Mouse (Mus musculus) CH12.LX (cell line): ENCODE results near the gene Fhl2.

Source experiments
- CHD2 ChIP-seq: IDR thresholded peaks from 2 replicates; pipeline ENCODE4 v1.6.1; 2011; ENCODE audit warnings: low read length, improper control_type of control experiment
- CTCF ChIP-seq, 2 experiments: IDR thresholded peaks in 1 of 2; conservative IDR thresholded peaks in 1 of 2; 2 replicates each; pipeline ENCODE4 v1.5.1; 2011 to 2012; ENCODE audit warnings: low read depth in 2 of 2, low read length in 2 of 2, improper control_type of control experiment in 1 of 2, inconsistent platforms in 1 of 2, mild to moderate bottlenecking in 1 of 2, moderate library complexity in 1 of 2
- EP300 ChIP-seq: IDR thresholded peaks from 2 replicates; pipeline ENCODE4 v1.6.1; 2011; ENCODE audit warnings: low read length, improper control_type of control experiment
- KAT2A ChIP-seq: IDR thresholded peaks from 2 replicates; pipeline ENCODE4 v1.6.1; 2012; ENCODE audit warnings: low read length, improper control_type of control experiment, inconsistent platforms; ENCODE audit not compliant: insufficient replicate concordance
- MAX ChIP-seq: IDR thresholded peaks from 2 replicates; pipeline ENCODE4 v1.6.1; 2011; ENCODE audit warnings: low read length, improper control_type of control experiment
- MAZ ChIP-seq: IDR thresholded peaks from 2 replicates; pipeline ENCODE4 v1.6.1; 2012; ENCODE audit warnings: low read depth, mild to moderate bottlenecking, inconsistent platforms, low read length, improper control_type of control experiment, moderate library complexity
- MYC ChIP-seq: IDR thresholded peaks from 2 replicates; pipeline ENCODE4 v1.6.1; 2011; ENCODE audit warnings: low read depth, mild to moderate bottlenecking, improper control_type of control experiment, low read length
- NELFE ChIP-seq: IDR thresholded peaks from 2 replicates; pipeline ENCODE4 v1.6.1; 2011; ENCODE audit warnings: low read depth, low read length, improper control_type of control experiment
- NRF1 ChIP-seq: IDR thresholded peaks from 2 replicates; pipeline ENCODE4 v1.6.1; 2014; ENCODE audit warnings: low read depth, mild to moderate bottlenecking, inconsistent platforms, low read length, improper control_type of control experiment, moderate library complexity
- POLR2A ChIP-seq: IDR thresholded peaks from 2 replicates; pipeline ENCODE4 v1.6.1; 2011; ENCODE audit warnings: low read depth, mild to moderate bottlenecking, improper control_type of control experiment, low read length
- POLR2AphosphoS2 ChIP-seq: IDR thresholded peaks from 2 replicates; pipeline ENCODE4 v1.6.1; 2011; ENCODE audit warnings: low read depth, low read length, improper control_type of control experiment
- SIN3A ChIP-seq: IDR thresholded peaks from 2 replicates; pipeline ENCODE4 v1.6.1; 2012; ENCODE audit warnings: low read length, improper control_type of control experiment, inconsistent platforms
- ZNF384 ChIP-seq: IDR thresholded peaks from 2 replicates; pipeline ENCODE4 v1.6.1; 2012; ENCODE audit warnings: low read depth, low read length, improper control_type of control experiment, inconsistent platforms

GRCm38 (mm10) chr1:43196661-43197241 is at the start of gene Fhl2:
- TF ChIP-seq ZNF384 (no peak), CTCF (conservative IDR thresholded peaks at IDR 0.05 in 1 of 2, IDR thresholded peaks at IDR 0.05 in 1 of 2; ENCODE audit: low read depth in 2 of 2, low read length in 2 of 2) (no peak), KAT2A (no peak), MYC (no peak), CHD2 (no peak), MAX (no peak), EP300 (no peak), MAZ (no peak), POLR2A (no peak), NRF1 (no peak), SIN3A (no peak), NELFE (no peak), POLR2AphosphoS2 (no peak)
